Mouse (Mus musculus) inflammation-experienced regulatory T-cells, adult 6 months (primary cell): ENCODE measurements around the gene Nrn1. TPM values are rescaled to one million over a fixed set of nuclear protein-coding genes. Genes with fewer than 3 reads are reported as not detected.

Source experiments
- ATAC-seq: one replicate; pipeline ENCODE4 v1.8.0; 2017
- polyA plus RNA-seq, 3 experiments: library from polyadenylated mRNA; unstranded; fragments of 100-300 nt; shearing (Covaris generic); gene quantifications; one replicate each; pipeline ENCODE4 v1.2.1; 2017

The Nrn1 gene
- polyA plus RNA-seq = 10 to 100 TPM; 36.9 to 46.4 (median 42.7) TPM

DNA sequence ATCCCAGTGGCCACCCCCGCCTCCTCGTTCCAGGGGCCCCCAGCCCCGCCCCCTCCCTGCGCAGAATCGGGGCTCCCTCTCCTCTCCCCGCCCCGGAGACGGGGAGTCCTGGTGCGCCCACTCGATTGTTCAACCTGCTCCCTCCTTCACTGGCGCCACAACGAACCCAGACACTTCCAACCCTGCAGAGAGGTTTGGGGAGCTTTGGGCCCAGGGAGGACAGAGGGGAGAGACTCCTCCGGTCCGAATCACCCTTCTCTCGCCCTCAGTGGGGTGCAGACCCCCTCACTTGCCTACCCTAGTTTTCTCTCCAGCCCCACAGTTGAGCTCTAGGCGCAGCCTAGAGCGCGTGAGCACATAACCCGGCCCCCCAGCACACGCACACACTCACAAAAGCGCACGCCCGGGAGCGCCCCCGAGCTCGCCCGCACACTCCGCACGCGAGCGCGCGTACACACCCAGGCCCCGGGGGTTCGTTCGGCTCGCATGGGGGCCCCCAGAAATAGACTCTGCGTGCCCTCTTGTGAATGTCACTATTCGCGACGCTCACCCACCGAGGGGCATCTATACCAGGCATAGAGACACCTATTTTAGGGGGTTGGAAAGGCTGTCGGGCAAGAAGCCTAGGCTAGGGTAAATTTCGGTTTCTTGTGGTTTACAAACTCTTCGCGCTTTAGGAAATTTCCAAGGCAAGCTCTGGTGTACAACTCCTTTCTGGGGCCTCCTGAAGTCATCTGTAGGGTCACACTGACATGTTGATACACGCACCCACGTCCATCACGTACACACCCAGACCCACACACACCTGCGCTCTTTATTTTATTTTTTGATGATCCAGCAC, at the start of gene Nrn1:
Gene Nrn1 (minus strand): TSS at position 401 of the 841 bp plus-strand sequence.
- ATAC-seq = peak; percentile 5

DNA sequence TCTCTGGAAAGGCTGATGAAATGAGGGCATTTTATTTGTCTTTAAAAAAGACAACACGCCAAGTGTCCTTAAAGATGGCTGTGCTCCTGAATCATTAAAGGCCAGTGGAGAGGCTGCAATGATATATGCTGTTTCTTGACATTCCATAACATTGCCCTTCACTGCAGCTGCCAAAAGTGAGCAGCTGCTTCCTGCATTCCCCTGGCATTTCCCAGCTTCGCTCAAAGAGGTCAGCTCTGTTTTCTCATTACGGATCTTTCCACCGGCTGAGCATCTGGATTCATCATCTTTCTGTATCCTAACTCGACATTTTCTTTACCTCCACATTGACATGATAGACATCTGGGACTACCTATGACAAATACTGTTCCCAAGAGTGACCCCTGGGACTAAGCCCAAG, 44.7 kb upstream of the Nrn1 start:
- ATAC-seq = no peak

DNA sequence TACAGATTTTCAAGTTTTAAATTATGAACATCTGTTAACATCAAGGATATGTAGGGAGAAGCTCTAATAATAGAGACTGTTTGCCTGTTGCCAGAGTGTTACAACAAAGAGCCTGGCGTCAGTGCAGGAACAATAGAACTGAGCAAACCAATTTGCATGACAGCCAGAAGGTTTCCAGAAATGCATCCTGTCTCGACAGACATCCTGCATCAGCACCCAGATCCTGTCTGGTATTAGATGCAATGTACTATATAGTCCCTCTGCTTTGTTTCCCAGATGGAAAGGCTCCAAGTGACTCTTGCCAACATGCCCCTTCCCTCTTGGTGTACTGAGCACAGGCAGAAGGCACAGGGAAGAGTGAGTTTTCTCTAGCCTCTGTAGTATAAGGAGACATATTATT, 31.9 kb upstream of the Nrn1 start:
- ATAC-seq = no peak

DNA sequence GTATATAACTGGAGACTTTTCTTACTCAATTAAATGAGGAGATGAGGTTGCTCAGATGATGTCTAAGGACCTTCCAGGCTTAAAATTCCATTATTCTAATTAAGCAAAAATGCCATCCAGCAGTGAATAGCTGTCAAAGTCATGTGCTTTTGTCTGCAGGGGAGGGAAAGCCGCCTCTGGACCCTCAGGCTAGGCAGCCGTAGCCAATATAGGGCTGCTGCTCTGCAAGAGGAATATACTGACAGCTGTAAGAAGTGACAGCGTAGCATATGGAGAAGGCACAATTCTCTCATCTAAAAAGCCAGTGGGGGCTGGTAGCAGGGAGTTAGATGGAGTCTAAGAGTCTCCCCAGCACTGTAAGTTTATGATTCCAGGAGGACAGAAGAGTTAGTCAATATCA, 16.9 kb upstream of the Nrn1 start:
- no peak for ATAC-seq

DNA sequence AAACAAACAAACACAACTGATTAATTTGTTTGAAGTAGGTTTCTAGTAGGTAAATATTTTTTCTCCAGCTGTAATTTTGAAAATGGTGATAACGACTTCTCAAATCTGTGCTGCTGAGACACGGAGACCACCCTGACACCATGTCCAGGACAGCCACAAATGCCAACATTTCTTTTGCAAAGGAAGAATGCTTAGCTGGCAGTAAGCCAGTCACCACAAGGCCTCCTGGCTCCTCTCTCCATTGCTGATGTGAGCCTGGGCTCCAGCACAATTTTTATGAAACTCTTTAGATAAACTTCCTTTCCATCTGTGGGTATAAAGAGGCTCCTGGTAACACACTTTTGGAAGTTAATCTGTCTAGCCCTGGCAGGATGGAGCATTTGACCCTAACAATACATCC, 15.1 kb upstream of the Nrn1 start:
- no peak for ATAC-seq

DNA sequence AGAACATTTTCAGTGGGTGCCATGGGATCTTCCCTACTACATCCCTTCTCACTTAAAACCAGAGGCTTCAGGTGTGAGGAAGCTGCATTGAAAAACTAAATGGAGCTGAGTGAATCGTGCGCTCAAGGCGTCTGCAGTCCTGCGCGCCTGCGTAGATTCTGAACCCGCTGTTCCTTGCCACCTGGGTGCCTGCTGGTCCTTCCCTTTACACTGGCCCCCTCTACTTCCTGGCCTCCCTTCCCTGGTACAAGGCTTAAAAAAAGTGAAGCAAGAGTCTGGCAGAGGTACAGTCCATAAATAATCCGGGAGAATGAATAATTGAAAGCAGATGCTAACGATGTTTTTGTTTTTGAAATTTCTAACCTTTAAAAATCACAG, 1.7 kb upstream of the Nrn1 start:
- ATAC-seq = no peak

DNA sequence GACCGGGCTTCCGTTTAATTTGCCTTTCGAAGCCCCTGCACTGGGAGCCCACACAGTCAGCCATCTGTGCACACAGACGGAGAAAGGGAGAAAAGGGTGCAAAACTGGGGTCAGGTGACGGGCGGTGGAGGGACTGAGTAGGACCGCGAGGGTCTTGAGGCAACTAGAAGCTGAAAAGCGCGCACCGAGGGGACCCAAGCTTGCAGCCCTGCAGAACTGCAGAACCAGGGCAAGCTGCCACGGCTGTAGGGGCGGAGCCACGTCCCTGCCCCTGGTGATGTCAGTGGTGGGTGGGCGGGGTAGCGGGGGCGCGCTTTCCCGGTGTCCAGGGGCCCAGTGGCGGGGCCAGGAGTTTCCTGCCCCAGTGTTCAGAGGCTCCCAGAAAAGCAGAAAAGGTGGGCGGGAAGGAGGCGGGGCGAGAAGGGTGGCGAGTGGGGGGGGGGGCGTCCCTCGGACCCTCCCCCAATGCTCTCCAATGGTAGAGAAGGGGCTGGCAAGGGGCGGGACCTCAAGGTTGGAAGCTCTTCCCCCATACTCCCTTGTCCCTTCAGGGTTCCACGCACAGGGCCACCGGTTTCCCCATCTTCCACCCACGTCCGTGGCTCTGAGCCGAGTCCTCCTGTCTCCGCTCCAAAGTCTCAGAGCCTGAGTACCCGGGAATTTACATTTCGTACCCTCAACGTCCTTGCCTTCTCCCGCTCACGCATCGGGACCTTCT, 1.1 kb upstream of the Nrn1 start:
- ATAC-seq = peak; percentile 28

DNA sequence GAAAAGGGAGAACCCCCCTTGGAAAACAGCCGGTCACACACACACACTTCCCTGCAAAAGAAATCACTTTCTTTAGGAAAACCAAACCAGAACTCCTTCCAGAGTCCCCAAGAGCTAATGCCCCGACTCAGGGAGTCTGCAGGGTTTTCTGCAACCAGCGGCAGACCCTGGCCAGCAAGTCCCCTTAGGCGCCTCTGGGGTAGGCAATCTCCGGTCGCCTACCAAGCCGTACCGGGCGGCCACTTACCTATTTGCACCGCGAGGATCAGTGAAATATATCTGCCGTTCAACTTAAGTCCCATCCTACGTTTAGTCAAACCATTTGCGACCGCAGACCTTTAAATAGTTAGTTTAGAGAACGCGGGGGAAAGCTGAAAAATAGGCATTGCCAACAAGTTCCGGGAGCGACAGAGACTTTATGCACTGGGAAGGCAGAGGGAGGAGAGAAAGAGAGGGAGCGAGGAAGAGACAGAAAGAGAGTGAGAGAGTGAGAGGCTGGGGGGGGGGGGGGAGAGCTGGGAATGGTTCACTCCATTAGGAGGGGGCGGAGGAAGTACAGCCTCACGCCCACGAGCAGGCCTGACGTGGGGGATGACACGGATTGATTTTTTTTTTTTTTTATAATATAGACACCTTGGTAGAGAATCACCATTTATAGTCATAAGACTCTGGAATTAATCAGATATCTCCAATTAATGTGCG, 791 bp downstream of the Nrn1 start:
- ATAC-seq = no peak

DNA sequence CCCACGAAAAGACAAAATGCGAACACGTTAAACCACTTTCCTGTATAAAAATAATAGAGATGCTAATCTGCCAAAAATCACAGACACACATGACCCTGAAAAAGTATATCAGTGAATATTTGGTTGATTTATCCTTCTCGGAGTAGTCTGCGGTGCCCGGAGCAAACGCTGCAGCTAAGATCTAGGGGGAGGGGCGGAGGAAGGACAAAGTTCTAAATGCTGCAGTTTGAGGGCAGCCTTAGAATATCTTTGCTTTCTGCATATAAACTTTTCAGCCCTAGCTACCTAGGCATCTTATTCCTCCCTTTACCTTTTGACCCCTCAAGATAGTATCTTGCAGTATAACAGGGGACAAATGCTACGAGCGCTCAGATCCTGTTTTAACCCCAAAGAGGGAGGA, 1.4 kb downstream of the Nrn1 start:
- no peak for ATAC-seq

DNA sequence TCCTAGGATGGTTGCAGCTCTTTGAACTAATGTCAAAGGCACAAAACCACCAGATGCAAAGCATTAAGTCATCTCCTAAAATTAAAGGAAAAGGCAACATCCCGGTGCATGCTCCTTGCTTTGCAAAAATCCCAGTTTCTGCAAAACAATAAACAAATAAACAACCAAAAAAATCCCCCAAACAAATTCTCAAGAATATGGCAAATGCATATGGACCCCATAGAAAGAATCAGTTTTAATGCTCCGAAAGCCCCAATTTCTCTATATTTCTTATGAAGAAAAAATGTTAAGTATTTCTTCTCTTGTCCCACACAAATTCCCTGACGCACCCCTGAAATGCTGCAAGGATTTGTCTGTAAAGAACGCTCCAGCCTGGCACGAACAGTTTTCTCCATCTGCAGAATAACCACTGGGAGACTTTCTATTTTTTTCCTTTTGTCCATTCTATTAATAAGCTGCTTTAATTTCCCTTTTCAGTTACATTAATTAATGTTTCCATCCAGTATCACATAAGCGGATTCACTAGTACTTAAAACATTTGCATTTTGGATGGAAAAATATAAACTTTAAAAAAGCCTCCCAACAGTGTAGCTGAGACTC, 1.9 kb downstream of the Nrn1 start:
- ATAC-seq = no peak

DNA sequence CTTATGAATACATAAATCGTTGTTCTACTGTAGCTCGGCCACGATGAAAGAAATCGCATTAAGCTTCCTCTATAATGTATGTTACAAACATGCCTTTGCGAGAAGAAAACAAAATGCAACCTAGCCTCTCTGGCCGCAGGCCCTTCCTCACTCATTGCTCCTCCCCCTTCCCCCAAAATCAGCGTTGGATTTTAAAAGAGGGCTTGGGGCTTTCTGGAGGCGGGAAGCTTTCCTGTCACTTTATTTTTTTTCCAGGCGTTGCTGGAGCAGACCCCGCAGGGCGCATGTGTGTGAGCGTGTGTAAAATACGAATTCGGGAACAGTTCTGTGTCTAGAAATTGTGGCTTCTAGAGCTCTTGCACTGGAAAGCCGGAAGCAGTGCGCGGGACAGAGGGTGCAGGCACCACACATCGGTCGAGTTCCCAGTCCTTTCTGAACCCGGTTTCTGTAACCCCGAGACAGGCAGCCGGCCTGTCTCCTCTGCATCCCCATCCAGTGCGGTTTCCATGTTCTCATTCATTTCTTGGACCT, 2.9 kb downstream of the Nrn1 start:
- no peak for ATAC-seq

DNA sequence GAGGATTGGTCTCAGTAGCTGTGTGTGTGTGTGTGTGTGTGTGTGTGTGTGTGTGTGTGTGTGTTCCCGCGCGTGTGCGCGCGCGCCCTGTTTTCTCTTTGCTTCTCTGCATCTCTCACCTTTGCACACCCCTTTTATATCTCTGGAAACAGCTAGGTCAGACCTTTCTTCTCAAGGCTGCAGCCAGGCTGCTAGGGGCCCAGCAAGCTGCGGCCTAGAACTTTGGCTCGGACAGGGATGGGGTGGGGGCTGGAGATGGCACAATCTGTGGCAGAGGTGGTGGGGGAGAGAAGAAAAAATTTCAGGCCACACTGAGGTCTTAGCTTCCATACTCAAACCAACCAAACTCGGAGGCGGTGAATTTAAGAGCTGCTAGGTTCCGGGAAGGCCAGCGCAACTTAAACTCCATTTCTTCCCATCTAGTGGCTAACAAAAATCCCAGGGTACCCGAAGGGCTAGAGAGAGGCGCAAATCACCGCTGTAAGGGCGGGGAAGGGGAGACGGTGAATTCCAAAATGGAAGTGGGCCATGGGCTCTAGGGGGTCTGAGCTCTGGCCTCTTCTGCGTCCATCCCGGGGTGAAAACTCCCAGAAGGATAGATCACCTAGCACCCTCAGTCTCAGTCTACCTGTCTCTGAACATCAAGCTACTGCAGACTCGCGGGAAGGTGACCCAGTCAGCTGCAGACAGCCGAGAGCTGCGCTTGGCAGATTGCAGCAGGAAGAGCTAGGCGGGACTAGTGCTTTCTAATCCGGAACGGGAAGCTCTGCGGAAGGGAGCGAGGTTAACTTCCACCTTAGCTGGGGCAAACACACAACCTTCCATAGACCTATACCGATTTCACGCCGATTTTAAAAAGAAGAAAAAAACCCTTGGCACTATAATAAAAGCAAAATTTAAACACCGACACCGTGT, 3.7 kb downstream of the Nrn1 start:
- ATAC-seq = peak; percentile 49

DNA sequence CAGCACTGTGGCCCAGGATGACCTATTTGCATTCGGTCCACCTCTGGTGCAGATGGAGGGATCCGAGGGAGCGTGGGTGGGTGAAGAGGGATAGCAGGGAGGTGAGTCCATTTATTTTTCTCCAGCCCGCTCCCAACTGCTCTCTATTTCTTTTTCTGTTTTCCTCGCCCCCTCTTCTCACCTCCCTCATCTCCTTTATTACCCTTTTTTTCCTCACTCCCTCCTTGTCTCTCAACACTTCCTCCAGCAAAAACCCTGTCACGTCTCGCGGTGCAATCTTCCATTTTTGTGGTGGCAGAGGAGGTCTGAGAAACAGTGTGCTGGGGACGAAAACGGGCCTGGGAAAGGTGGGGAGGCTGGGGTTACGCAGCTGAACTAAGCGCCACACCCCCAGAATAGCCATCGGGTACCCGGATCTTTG, 4.6 kb downstream of the Nrn1 start:
- no peak for ATAC-seq

DNA sequence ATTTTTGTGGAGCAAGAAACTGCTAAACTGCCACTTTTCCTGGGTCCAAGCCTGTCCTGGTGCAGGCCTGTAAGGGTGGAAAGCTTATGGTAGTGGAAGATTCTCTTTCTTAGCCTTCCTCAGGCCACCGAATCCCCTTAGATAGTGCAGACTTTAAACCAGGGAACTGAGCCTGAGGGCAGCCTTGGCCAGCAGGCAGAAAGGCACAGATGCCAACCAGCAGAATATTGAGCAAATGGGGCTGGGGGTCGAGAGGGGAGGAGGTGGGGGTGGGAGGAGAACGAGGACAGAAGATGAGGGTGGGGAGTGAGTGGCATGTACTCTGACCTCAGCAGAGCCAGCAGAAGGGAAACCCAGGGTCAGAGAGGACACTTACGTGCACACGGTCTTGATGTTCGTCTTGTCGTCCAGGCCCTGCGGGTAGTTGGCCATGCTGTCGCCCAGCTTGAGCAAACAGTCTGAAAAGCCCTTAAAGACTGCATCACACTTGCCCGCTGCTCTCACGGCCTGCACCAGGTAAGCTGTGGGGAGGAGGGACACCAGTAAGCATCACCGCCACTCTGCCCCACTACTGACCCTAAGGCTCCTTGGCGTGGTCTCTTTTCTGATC, 5.1 kb downstream of the Nrn1 start:
- ATAC-seq = no peak

DNA sequence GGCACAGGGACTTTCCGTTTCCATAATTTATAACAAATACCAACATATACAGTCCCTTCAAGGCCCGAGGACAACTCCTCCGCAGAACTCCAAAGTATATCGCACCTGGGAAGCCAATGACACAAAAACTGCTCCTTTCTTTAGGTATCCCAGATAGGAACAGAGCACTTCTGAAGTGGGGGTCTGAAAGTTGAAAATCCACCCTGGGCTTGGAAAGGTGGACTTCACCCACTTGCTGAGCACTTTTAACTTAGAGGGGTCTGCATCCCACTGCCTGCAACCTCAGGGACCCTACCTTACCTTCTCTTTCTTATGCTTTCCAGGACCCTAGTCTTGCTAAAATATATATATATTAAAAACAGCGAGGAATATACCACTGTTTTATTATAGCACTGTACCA, 6.4 kb downstream of the Nrn1 start:
- no peak for ATAC-seq

DNA sequence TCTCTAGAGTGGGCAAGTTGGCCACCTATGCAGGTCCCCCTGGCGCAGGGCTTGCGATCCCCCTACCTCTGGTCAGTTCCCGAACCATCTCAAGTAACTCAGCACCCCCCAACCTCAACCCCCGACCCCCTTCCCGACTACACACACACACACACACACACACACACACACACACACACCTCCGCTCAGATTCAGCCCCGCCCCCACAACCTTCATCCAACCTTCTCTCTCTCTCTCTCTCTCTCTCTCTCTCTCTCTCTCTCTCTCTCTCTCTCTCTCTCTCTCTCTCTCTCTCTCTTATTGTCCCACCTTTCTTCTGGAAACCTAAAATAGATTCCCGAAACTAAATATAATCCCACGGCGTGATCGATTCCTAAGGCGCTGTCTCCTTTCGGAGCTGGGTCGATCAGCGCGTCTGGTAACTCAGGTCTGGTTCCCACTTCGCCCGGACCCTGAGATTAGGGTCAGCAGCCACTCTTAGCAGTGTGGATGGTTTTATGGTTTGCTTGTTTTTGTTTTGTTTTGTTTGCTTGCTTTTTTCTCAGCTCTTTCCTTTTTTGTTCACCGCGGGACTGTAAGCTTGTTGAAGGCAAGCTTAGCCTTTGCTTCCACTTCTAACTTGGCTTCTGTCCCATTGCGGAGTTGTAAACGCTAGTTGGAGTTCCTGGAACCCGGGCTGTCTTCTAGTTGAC, 7.0 kb downstream of the Nrn1 start:
- no peak for ATAC-seq

DNA sequence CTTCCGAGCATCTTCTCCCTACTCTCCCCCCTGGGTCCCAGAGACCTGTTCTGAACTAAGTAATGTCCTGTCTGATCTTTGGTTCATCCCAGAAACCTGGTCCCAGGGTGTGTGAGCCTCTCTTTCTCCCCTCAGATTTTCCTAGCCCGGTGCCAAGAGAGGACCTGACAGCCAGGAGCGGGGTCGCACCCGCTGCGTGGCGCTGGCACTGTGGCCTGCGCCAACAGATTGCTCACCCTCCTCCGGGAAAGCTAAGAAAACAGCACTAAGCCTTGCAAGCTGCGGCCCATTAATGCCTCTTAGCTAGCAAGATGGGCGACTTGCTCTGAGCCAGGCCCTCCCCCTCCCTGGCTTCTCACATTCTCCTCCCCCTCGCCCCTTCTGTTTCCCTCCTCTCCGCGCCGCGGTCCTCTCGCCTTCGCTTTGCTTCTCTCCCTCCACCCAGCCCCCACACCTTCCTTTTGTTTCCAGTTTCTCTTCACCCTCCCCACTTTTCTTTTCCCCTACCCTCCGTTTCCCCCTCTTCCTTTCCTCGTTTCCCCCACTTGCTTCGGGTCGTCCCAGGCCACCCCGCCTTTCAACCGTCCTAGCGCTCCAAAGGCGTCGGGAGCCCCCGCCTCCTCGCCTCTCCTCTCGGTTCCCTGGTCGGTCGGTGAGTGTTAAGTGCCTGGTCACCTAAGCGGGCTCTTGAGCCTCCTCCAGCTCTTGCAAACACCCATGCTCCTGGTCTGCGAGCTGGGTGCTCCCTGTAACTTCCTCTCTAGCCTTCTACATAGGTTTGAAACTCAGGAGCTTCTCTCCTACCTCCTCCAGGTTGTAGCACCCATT, 7.8 kb downstream of the Nrn1 start:
- peak; percentile 37 for ATAC-seq

DNA sequence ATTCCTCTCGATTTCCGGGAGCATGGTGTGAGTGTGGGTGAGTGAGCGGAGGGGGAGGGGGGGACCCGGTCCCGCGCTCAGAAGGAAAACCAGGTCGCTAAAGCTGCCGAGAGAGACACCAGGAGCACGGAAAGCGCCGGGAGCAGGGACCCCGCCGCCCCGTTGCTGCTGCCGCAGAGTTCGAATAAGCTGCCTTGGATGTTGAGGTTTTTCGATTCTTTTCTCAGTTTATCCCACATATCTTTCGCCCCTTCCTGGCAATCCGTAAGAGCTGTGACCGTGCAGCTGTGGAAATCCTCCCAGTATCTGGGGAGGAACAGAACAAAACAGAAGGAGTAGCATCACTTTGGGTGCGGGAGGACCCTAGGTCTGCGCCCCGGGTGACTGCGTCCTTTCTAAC, 8.4 kb downstream of the Nrn1 start:
- no peak for ATAC-seq

DNA sequence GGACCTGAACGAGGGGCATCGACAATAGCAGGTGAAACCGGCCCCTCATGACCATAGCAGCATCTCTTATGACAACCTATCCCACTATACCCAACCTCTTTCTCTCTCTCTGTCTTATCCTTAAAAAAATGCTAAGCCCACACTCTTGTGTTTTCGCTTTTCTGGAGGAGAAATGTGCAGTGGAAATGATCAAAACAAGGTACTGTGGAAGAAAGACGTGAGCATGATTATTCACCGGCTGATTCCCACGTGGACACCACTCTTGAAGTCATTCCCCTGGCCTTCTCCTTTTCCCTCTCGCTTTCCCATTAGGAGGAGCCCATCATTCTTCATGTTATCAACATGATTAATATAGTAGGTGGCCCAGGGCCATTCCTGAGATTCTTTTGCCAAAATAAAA, 9.1 kb downstream of the Nrn1 start:
- no peak for ATAC-seq
